Mouse (Mus musculus) lung, embryonic 14.5 days (tissue): ENCODE results near the gene Ly6g5b. TPM values are rescaled to one million over a fixed set of nuclear protein-coding genes. Genes with fewer than 3 reads are reported as not detected.
A peak's percentile ranks its signal among the peaks of the same experiment; 100 is the strongest.

Source experiments
- ATAC-seq: fragments of 200-750 bp; cut with Nextera tagmentation; 2 replicates; pipeline ENCODE4 v1.8.0; 2017; ENCODE audit warnings: mild to moderate bottlenecking, moderate TSS enrichment, moderate library complexity; ENCODE audit not compliant: insufficient read depth
- DNase-seq: peaks from one replicate; pipeline ENCODE4 v3.0.0-alpha.2; 2015
- H3K27ac ChIP-seq: fragments of 300-500 bp; sonication (generic); 2 replicates; pipeline ENCODE4 v1.5.1; 2014; ENCODE audit warnings: low read depth, mild to moderate bottlenecking, moderate library complexity
- H3K27me3 ChIP-seq: fragments of 300-500 bp; sonication (generic); 2 replicates; pipeline ENCODE4 v1.6.1; 2014; ENCODE audit warnings: low read length, control low read depth; ENCODE audit not compliant: insufficient read depth
- H3K36me3 ChIP-seq: fragments of 300-500 bp; sonication (generic); 2 replicates; pipeline ENCODE4 v1.6.1; 2014; ENCODE audit warnings: control low read depth; ENCODE audit not compliant: insufficient read depth
- H3K4me1 ChIP-seq: fragments of 300-500 bp; sonication (generic); 2 replicates; pipeline ENCODE4 v1.6.1; 2014; ENCODE audit warnings: antibody characterized with exemption, control low read depth; ENCODE audit not compliant: insufficient read depth
- H3K4me2 ChIP-seq: fragments of 300-500 bp; sonication (generic); 2 replicates; pipeline ENCODE4 v1.6.1; 2014; ENCODE audit warnings: mild to moderate bottlenecking
- H3K4me3 ChIP-seq: fragments of 300-500 bp; sonication (generic); 2 replicates; pipeline ENCODE4 v1.5.1; 2014; ENCODE audit warnings: low read depth, low read length
- H3K9ac ChIP-seq: fragments of 300-500 bp; sonication (generic); 2 replicates; pipeline ENCODE4 v1.6.1; 2014
- H3K9me3 ChIP-seq: fragments of 300-500 bp; sonication (generic); 2 replicates; pipeline ENCODE4 v1.6.1; 2016; ENCODE audit warnings: low read depth, low read length, control low read depth
- CTCF ChIP-seq: IDR thresholded peaks from 2 replicates; pipeline ENCODE4 v1.5.1; 2016; ENCODE audit warnings: antibody characterized with exemption, low read depth
- WGBS: fragments of 180-500 bp; shearing (Covaris S2); extraction: QIAGEN DNeasy Blood & Tissue Kit; methylation state at CpG from one replicate; pipeline ENCODE4 v1.1.7; 2014; 5-methylcytosine and 5-hydroxymethylcytosine counted together
- polyA plus RNA-seq: library from polyadenylated mRNA; unstranded; fragments of >200 nt; fragmentation: Nextera tagmentation; extraction: Ambion mirVana; gene quantifications from 2 replicates; pipeline ENCODE4 v1.2.1, GENCODE M21; 2014

Ly6g5b gene
- polyA plus RNA-seq, 1 experiment from 2014 or later: 1.1 TPM

DNA sequence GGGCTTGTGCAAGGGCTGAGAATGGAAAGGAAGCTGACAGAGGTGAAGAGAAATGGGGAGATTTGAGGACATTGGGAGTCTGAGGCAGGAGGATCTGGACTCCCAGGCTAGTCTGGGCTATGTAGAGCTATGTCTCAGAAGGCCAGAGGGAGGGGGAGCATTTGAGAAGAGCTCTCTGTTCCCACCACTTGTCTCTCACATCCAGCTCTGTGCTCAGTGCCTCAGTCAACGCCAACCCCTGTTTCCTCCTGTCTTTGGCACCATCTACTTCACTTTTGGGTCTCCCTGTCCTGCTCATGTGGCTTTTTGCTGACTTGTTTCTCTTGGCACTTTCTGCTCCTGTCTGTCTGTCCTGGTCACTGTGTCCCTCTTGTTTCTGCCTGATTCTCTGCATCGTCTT lies 37.9 kb downstream of the Ly6g5b start:
- H3K4me3 ChIP-seq: peak overlapping the region; percentile 21
- TF ChIP-seq CTCF: no peak
- ATAC-seq: no peak
- H3K4me2 ChIP-seq: peak overlapping the region; percentile 54
- H3K9ac ChIP-seq: peak overlapping the region; percentile 44
- peak overlapping the region; percentile 69; the same call in 1 of the 2 replicates for H3K27ac ChIP-seq
- 0 out of 2 replicates have a peak, but pooled peaks cover 4% of the 10 kb centered on the region for H3K4me1 ChIP-seq
- H3K27me3 ChIP-seq: no peaks in the 10 kb centered on the region
- no peaks in the 10 kb centered on the region for H3K9me3 ChIP-seq
- H3K36me3 ChIP-seq: no peaks in the 10 kb centered on the region
- no peak for DNase-seq
- 33% methylated on average over 2 of the region's 2 CpGs for WGBS

- Histone ChIP-seq H3K27me3 (no peaks in the 10 kb centered on the region), H3K4me1 (0 out of 2 replicates have a peak, but pooled peaks cover 4% of the 10 kb centered on the region), H3K9ac (peak within 1 kb of the TSS; percentile 44), H3K27ac (peak within 1 kb of the TSS; percentile 69; the same call in 1 of the 2 replicates), H3K4me2 (peak within 1 kb of the TSS; percentile 54), H3K4me3 (peak within 1 kb of the TSS; percentile 21), H3K9me3 (no peaks in the 10 kb centered on the region), H3K36me3 (no peaks in the 10 kb centered on the region)
- WGBS: 26% methylated on average over 10 of the region's 10 CpGs
- no peak for DNase-seq
- ATAC-seq: no peak
- no peak for TF ChIP-seq CTCF
Observed at GRCm38 (mm10) chr17:35076507-35077176, 38.6 kb downstream of the Ly6g5b start, which contains the start of gene Ly6g6e. Gene Ly6g6e (plus strand): TSS chr17:35076902.

- Histone ChIP-seq H3K4me3 (no peak overlapping the region), H3K4me1 (0 out of 2 replicates have a peak, but pooled peaks cover 4% of the 10 kb centered on the region), H3K4me2 (no peak overlapping the region), H3K36me3 (no peaks in the 10 kb centered on the region), H3K9me3 (no peaks in the 10 kb centered on the region), H3K27ac (no peak overlapping the region), H3K27me3 (no peaks in the 10 kb centered on the region), H3K9ac (no peak overlapping the region)
- WGBS: 47% methylated on average over 17 of the region's 17 CpGs
- ATAC-seq (no peak), DNase-seq (no peak)
- no peak for TF ChIP-seq CTCF
Observed at GRCm38 (mm10) chr17:35074097-35074496, 41.1 kb downstream of the Ly6g5b start.

DNA sequence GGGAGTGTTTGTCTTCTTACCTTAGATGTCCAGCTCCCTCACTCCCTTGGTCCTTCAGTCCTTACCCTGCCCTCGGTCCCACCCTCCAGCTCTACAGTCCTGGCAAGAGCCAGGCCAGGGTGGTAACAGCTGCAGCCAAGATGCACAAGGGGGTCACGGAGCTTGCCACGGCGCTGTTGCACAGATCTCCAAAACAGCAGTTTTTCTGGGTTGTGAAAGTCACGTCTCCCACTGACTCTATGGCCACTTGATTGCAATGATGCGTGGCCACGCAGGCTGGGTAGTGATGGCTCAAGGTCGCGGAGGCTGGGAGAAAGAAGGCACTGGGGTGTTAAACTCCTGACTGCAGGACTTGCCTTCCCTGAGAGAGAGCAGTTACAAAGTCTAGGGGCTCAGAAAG lies 43.8 kb downstream of the Ly6g5b start:
- Histone ChIP-seq H3K9me3 (no peaks in the 10 kb centered on the region), H3K27ac (peak overlapping the region; percentile 76), H3K9ac (no peak overlapping the region), H3K27me3 (peaks cover 7% of the 10 kb centered on the region), H3K4me3 (no peak overlapping the region), H3K4me2 (no peak overlapping the region), H3K4me1 (no peaks in the 10 kb centered on the region), H3K36me3 (no peaks in the 10 kb centered on the region)
- WGBS: 68% methylated on average over 9 of the region's 9 CpGs
- ATAC-seq (no peak), DNase-seq (no peak)
- TF ChIP-seq CTCF: no peak

GRCm38 (mm10) chr17:35070556-35071229 lies 44.5 kb downstream of the Ly6g5b start:
- no peak overlapping the region for H3K4me3 ChIP-seq
- H3K36me3 ChIP-seq: no peaks in the 10 kb centered on the region
- ATAC-seq (0 out of 2 replicates have a peak, but pooled peaks have one; percentile 38), DNase-seq (peak; percentile 56)
- TF ChIP-seq CTCF: peak; percentile 28; the same call in 1 of the 2 replicates
- no peak overlapping the region for H3K4me2 ChIP-seq
- WGBS: 39% methylated on average over 6 of the region's 6 CpGs
- no peaks in the 10 kb centered on the region for H3K4me1 ChIP-seq
- H3K9me3 ChIP-seq: no peaks in the 10 kb centered on the region
- H3K27me3 ChIP-seq: peaks cover 12% of the 10 kb centered on the region
- peak overlapping the region; percentile 76 for H3K27ac ChIP-seq
- no peak overlapping the region for H3K9ac ChIP-seq

DNA sequence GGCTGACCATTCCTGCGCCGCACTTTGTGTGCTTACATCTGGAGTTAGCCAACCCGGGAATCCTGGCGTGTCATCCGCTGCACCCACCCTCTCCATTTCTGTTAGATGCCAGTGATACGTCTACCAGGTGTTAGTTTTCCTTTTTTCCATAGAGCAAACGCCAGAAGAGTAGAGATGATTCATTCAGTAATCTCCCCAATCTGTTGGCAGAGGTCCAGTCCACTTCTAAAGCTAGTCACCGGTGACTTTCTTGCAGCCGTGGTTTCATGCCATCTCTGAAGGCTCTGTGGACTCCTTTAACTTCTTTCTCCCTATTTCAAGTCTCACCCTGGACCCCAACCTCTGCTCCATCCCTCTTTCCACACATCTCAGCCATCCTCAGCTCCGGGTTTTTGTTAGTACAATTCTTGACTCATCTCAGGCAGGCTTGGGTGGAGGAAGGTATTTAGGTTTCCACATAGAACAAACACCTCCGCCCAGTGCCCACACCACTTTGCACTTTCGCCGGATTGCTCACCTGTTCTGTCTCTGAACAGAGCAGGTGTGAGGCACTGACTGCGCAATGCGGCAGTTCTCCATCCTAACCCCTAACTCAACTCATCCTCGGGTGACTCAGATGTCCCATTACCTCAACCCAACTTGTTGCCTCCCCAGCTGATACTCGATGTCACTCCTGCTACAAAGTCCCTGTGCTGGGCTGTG lies 46.9 kb downstream of the Ly6g5b start:
- no peak for TF ChIP-seq CTCF
- no peak for ATAC-seq

More for the DNA sequence above, 46.9 kb downstream of the Ly6g5b start:
- Histone ChIP-seq H3K4me3 (no peak overlapping the region), H3K9me3 (no peaks in the 10 kb centered on the region), H3K27ac (no peak overlapping the region), H3K4me2 (no peak overlapping the region), H3K4me1 (no peaks in the 10 kb centered on the region), H3K9ac (no peak overlapping the region), H3K27me3 (peaks cover 17% of the 10 kb centered on the region), H3K36me3 (no peaks in the 10 kb centered on the region)
- 64% methylated on average over 17 of the region's 17 CpGs for WGBS
- no peak for DNase-seq
